Mouse (Mus musculus): ENCODE results near the gene Ccdc180. TPM values are rescaled to one million over a fixed set of nuclear protein-coding genes. Genes with fewer than 3 reads are reported as not detected.

Gene Ccdc180
- polyA plus RNA-seq, 1 experiment: 0.32 TPM

DNA sequence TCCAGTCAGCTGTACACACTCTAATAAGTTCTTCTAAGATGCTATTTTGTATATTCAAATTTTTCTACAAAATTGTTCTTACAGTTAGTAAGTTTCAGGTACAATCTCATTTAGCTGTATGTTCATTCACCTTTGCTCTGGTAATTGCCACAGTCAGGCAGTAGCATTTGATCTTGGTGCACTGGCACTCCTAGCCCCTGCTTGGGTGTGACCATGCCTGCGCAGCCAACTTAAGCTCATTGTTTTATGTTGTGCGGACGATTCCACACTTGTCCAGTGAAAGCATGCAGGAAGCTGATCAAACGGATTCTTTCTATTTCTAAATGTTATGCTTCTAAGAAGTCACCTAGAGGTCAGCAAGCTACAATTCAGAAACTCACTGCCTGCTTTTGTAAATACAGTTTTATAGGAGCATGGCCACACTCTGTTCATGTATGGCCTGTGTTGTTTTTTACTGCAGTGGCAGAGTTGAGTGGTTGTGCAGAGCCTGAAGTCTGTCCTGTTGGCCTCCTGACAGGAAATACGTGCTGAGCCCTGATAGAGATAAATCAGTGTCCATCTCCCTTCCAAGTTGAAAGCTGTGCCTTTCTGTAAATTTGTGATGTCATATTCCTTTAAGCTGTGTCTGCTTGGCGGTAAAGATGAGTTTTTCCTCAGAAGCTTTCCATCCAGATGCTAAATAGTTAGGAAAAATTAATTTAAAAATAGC is 100.5 kb downstream of the Ccdc180 start:
- Histone ChIP-seq H3K27ac (ENCODE audit: insufficient read depth, low read depth, low read length) (no peak overlapping the region), H3K4me1 (ENCODE audit: control insufficient read depth, insufficient read depth, low read length) (no peaks in the 10 kb centered on the region), H3K4me3 (ENCODE audit: insufficient read depth, low read length) (no peak overlapping the region)
- no peak for TF ChIP-seq CTCF (IDR thresholded peaks at IDR 0.05; ENCODE audit: low read depth, low read length)
- no peak for TF ChIP-seq POLR2A (IDR thresholded peaks at IDR 0.05; ENCODE audit: borderline replicate concordance, low read depth, low read length)

DNA sequence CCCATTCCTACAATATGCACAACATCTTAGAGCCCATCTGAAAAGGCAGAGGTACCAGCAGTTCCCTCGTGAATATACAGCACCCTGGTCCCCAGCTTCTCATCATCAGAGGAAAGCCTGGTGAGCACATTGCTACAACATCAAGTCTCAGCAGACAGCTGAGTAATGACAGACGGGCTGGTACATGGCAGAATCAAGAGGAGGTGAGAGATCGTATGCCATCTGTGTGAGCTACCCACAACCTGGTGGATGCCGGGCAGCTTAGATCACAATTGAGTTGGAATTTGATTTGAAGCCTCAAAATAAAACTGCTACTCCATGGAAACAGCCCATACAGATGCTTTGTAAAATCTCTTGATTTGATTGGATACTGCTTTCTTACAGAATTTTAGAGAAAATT is 108.4 kb downstream of the Ccdc180 start:
- Histone ChIP-seq H3K4me1 (ENCODE audit: control insufficient read depth, insufficient read depth, low read length) (0 out of 2 replicates have a peak, but pooled peaks cover under 1% of the 10 kb centered on the region), H3K27ac (ENCODE audit: insufficient read depth, low read depth, low read length) (no peak overlapping the region), H3K4me3 (ENCODE audit: insufficient read depth, low read length) (no peak overlapping the region)
- TF ChIP-seq POLR2A (IDR thresholded peaks at IDR 0.05; ENCODE audit: borderline replicate concordance, low read depth, low read length): no peak
- TF ChIP-seq CTCF (IDR thresholded peaks at IDR 0.05; ENCODE audit: low read depth, low read length): no peak

Other genes with a start within 250 kb of the Ccdc180 start
- gene Aldh1b1, start 91.3 kb upstream of the Ccdc180 start, polyA plus RNA-seq (2012; ENCODE audit: insufficient read depth, insufficient read length, missing spikeins): 4.2 and 4.3 TPM in 2 replicates
- gene Igfbpl1, start 63.4 kb upstream of the Ccdc180 start, polyA plus RNA-seq (2012; ENCODE audit: insufficient read depth, insufficient read length, missing spikeins): not detected in 2 replicates
- 0.79 and 0.82 TPM in 2 replicates for gene Stra6l, start 41.6 kb upstream of the Ccdc180 start, polyA plus RNA-seq (2012; ENCODE audit: insufficient read depth, insufficient read length, missing spikeins)
- 44.1 and 52.8 TPM in 2 replicates for gene Tdrd7, start 75.0 kb downstream of the Ccdc180 start, polyA plus RNA-seq (2012; ENCODE audit: insufficient read depth, insufficient read length, missing spikeins)
- gene Tmod1, start 148.6 kb downstream of the Ccdc180 start, polyA plus RNA-seq (2012; ENCODE audit: insufficient read depth, insufficient read length, missing spikeins): 0.89 and 1.2 TPM in 2 replicates
- gene Ncbp1, start 248.3 kb downstream of the Ccdc180 start, polyA plus RNA-seq (2012; ENCODE audit: insufficient read depth, insufficient read length, missing spikeins): 24.5 and 24.7 TPM in 2 replicates
- gene Tstd2, start 248.4 kb downstream of the Ccdc180 start, polyA plus RNA-seq (2012; ENCODE audit: insufficient read depth, insufficient read length, missing spikeins): 30.8 and 34.2 TPM in 2 replicates

All from bone marrow macrophage, adult 2 months (primary cell).